Mouse (Mus musculus): Measurements from ENCODE around the gene Synpr.

Gene Synpr

GRCm38 (mm10) chr14:13355569-13356362 lies 71.2 kb downstream of the Synpr start:
- peak; percentile 43 for DNase-seq (ENCODE audit: low spot score)

GRCm38 (mm10) chr14:13357101-13357667 lies 72.6 kb downstream of the Synpr start:
- DNase-seq (ENCODE audit: low spot score): no peak

GRCm38 (mm10) chr14:13358037-13358436 lies 73.5 kb downstream of the Synpr start:
- no peak for DNase-seq (ENCODE audit: low spot score)

GRCm38 (mm10) chr14:13361184-13361583 lies 76.6 kb downstream of the Synpr start:
- peak; percentile 10 for DNase-seq (ENCODE audit: low spot score)

- DNase-seq (ENCODE audit: low spot score): peak; percentile 33
Observed at GRCm38 (mm10) chr14:13361642-13362041, 77.1 kb downstream of the Synpr start.

GRCm38 (mm10) chr14:13368309-13368708 lies 83.7 kb downstream of the Synpr start:
- no peak for DNase-seq (ENCODE audit: low spot score)

- no peak for DNase-seq (ENCODE audit: low spot score)
Observed at GRCm38 (mm10) chr14:13389081-13389480, 104.5 kb downstream of the Synpr start.

- no peak for DNase-seq (ENCODE audit: low spot score)
Observed at GRCm38 (mm10) chr14:13389954-13390353, 105.4 kb downstream of the Synpr start.

GRCm38 (mm10) chr14:13399226-13400020 lies 114.8 kb downstream of the Synpr start:
- no peak for DNase-seq (ENCODE audit: low spot score)

GRCm38 (mm10) chr14:13411636-13412035 lies 127.1 kb downstream of the Synpr start:
- DNase-seq (ENCODE audit: low spot score): no peak

GRCm38 (mm10) chr14:13440723-13441122 lies 156.1 kb downstream of the Synpr start:
- no peak for DNase-seq (ENCODE audit: low spot score)

- no peak for DNase-seq (ENCODE audit: low spot score)
Observed at GRCm38 (mm10) chr14:13444908-13445307, 160.3 kb downstream of the Synpr start.

GRCm38 (mm10) chr14:13453461-13454204 lies 169.1 kb downstream of the Synpr start:
- no peak for DNase-seq (ENCODE audit: low spot score)

GRCm38 (mm10) chr14:13454991-13455390 lies 170.4 kb downstream of the Synpr start:
- DNase-seq (ENCODE audit: low spot score): no peak

- DNase-seq (ENCODE audit: low spot score): no peak
Observed at GRCm38 (mm10) chr14:13459333-13459732, 174.8 kb downstream of the Synpr start.

- no peak for DNase-seq (ENCODE audit: low spot score)
Observed at GRCm38 (mm10) chr14:13469211-13469610, 184.6 kb downstream of the Synpr start.

- no peak for DNase-seq (ENCODE audit: low spot score)
Observed at GRCm38 (mm10) chr14:13477821-13478220, 193.2 kb downstream of the Synpr start.

- no peak for DNase-seq (ENCODE audit: low spot score)
Observed at GRCm38 (mm10) chr14:13505355-13505754, 220.8 kb downstream of the Synpr start.

GRCm38 (mm10) chr14:13518608-13519139 lies 234.1 kb downstream of the Synpr start:
- DNase-seq (ENCODE audit: low spot score): no peak

GRCm38 (mm10) chr14:13519239-13520011 lies 234.8 kb downstream of the Synpr start:
- no peak for DNase-seq (ENCODE audit: low spot score)

GRCm38 (mm10) chr14:13547746-13548145 lies 263.2 kb downstream of the Synpr start:
- DNase-seq (ENCODE audit: low spot score): no peak
